Mouse (Mus musculus) heart, adult 11 months (tissue): ENCODE results near the gene Sin3a.

Experiments
- DNase-seq: peaks from one replicate; pipeline ENCODE4 v3.0.0; 2022

Sin3a gene

GRCm38 (mm10) chr9:57071801-57072351 lies at the start of gene Sin3a:
Gene Sin3a, plus strand, starts transcription at chr9:57072040.
- DNase-seq, result peak; percentile 99

- peak; percentile 68 for DNase-seq
These were observed 40.1 kb upstream of the Sin3a start for GRCm38 (mm10) chr9:57031756-57032155.

GRCm38 (mm10) chr9:57056237-57056636 lies 15.6 kb upstream of the Sin3a start:
- peak; percentile 89 for DNase-seq

GRCm38 (mm10) chr9:57064164-57064563 lies 7.7 kb upstream of the Sin3a start:
- no peak for DNase-seq

- no peak for DNase-seq
These were observed 3.6 kb upstream of the Sin3a start for GRCm38 (mm10) chr9:57068266-57068665.

GRCm38 (mm10) chr9:57070262-57070661 lies 1.6 kb upstream of the Sin3a start:
- DNase-seq, result no peak

- no peak for DNase-seq
These were observed 867 bp upstream of the Sin3a start for GRCm38 (mm10) chr9:57070800-57071545.

GRCm38 (mm10) chr9:57072526-57072988 lies 717 bp downstream of the Sin3a start:
- no peak for DNase-seq

GRCm38 (mm10) chr9:57072989-57073789 lies 1.3 kb downstream of the Sin3a start:
- peak; percentile 100 for DNase-seq

GRCm38 (mm10) chr9:57073790-57074094 lies 1.9 kb downstream of the Sin3a start:
- no peak for DNase-seq

- DNase-seq, result peak; percentile 96
These were observed 2.5 kb downstream of the Sin3a start for GRCm38 (mm10) chr9:57074171-57074821.

- DNase-seq, result peak; percentile 98
These were observed 3.2 kb downstream of the Sin3a start for GRCm38 (mm10) chr9:57074822-57075603.

GRCm38 (mm10) chr9:57075681-57076381 lies 4.0 kb downstream of the Sin3a start:
- peak; percentile 100 for DNase-seq

GRCm38 (mm10) chr9:57076701-57077660 lies 5.1 kb downstream of the Sin3a start:
- DNase-seq, result peak; percentile 99

- DNase-seq, result peak; percentile 42
These were observed 10.4 kb downstream of the Sin3a start for GRCm38 (mm10) chr9:57082236-57082635.

- DNase-seq, result no peak
These were observed 45.5 kb downstream of the Sin3a start for GRCm38 (mm10) chr9:57117261-57117755.

GRCm38 (mm10) chr9:57129641-57130040 lies 57.8 kb downstream of the Sin3a start:
- peak; percentile 75 for DNase-seq

GRCm38 (mm10) chr9:57130577-57131433 lies 59.0 kb downstream of the Sin3a start, which contains the start of gene Man2c1:
Gene Man2c1, plus strand, starts transcription at chr9:57130690.
- DNase-seq, result peak; percentile 99

GRCm38 (mm10) chr9:57137246-57137645 lies 65.4 kb downstream of the Sin3a start:
- DNase-seq, result peak; percentile 89
